Mouse (Mus musculus): ENCODE data around the gene B3galt1. TPM values are rescaled to one million over a fixed set of nuclear protein-coding genes. Genes with fewer than 3 reads are reported as not detected.

B3galt1 gene
- polyA plus RNA-seq, 1 experiment from 2014 or later: 2.7 TPM

- Histone ChIP-seq H3K27ac (no peak overlapping the region), H3K4me2 (no peak overlapping the region), H3K4me1 (peaks cover 6% of the 10 kb centered on the region), H3K4me3 (no peak overlapping the region), H3K9ac (no peak overlapping the region), H3K9me3 (no peaks in the 10 kb centered on the region), H3K36me3 (no peaks in the 10 kb centered on the region), H3K27me3 (no peaks in the 10 kb centered on the region)
- ATAC-seq (ENCODE audit: borderline replicate concordance, extremely low read depth, low FRiP score, low TSS enrichment): no peak
Measured at GRCm38 (mm10) chr2:67590408-67590807, 24.7 kb downstream of the B3galt1 start.

GRCm38 (mm10) chr2:67591831-67592629, 26.4 kb downstream of the B3galt1 start:
- H3K4me1 ChIP-seq: peaks cover 6% of the 10 kb centered on the region
- no peak for ATAC-seq (ENCODE audit: borderline replicate concordance, extremely low read depth, low FRiP score, low TSS enrichment)
- H3K36me3 ChIP-seq: no peaks in the 10 kb centered on the region
- H3K9ac ChIP-seq: no peak overlapping the region
- H3K4me2 ChIP-seq: no peak overlapping the region
- H3K9me3 ChIP-seq: no peaks in the 10 kb centered on the region
- no peak overlapping the region for H3K4me3 ChIP-seq
- 61% methylated on average over 7 of the region's 7 CpGs for WGBS
- H3K27me3 ChIP-seq: no peaks in the 10 kb centered on the region
- H3K27ac ChIP-seq: no peak overlapping the region

- H3K9me3 ChIP-seq: no peaks in the 10 kb centered on the region
- no peak for ATAC-seq (ENCODE audit: borderline replicate concordance, extremely low read depth, low FRiP score, low TSS enrichment)
- H3K36me3 ChIP-seq: no peaks in the 10 kb centered on the region
- no peak overlapping the region for H3K9ac ChIP-seq
- no peak overlapping the region for H3K4me3 ChIP-seq
- no peak overlapping the region for H3K4me2 ChIP-seq
- H3K27me3 ChIP-seq: no peaks in the 10 kb centered on the region
- H3K27ac ChIP-seq: no peak overlapping the region
- H3K4me1 ChIP-seq: no peaks in the 10 kb centered on the region
Measured at GRCm38 (mm10) chr2:67622902-67623301, 57.2 kb downstream of the B3galt1 start.

GRCm38 (mm10) chr2:67627667-67628066, 62.0 kb downstream of the B3galt1 start:
- Histone ChIP-seq H3K36me3 (no peaks in the 10 kb centered on the region), H3K9me3 (no peaks in the 10 kb centered on the region), H3K27me3 (no peaks in the 10 kb centered on the region), H3K4me3 (no peak overlapping the region), H3K4me1 (no peaks in the 10 kb centered on the region), H3K9ac (no peak overlapping the region), H3K27ac (no peak overlapping the region), H3K4me2 (no peak overlapping the region)
- ATAC-seq (ENCODE audit: borderline replicate concordance, extremely low read depth, low FRiP score, low TSS enrichment): no peak
- 44% methylated on average over 3 of the region's 3 CpGs for WGBS

- Histone ChIP-seq H3K36me3 (no peaks in the 10 kb centered on the region), H3K9me3 (no peaks in the 10 kb centered on the region), H3K4me2 (no peak overlapping the region), H3K9ac (no peak overlapping the region), H3K27ac (no peak overlapping the region), H3K27me3 (no peaks in the 10 kb centered on the region), H3K4me3 (no peak overlapping the region), H3K4me1 (no peaks in the 10 kb centered on the region)
- 67% methylated on average over 3 of the region's 3 CpGs for WGBS
- ATAC-seq (ENCODE audit: borderline replicate concordance, extremely low read depth, low FRiP score, low TSS enrichment): no peak
Measured at GRCm38 (mm10) chr2:67628289-67628688, 62.6 kb downstream of the B3galt1 start.

GRCm38 (mm10) chr2:67654847-67655246, 89.2 kb downstream of the B3galt1 start:
- H3K4me1 ChIP-seq: no peaks in the 10 kb centered on the region
- no peak overlapping the region for H3K27ac ChIP-seq
- no peak overlapping the region for H3K9ac ChIP-seq
- no peaks in the 10 kb centered on the region for H3K9me3 ChIP-seq
- no peaks in the 10 kb centered on the region for H3K27me3 ChIP-seq
- no peak overlapping the region for H3K4me3 ChIP-seq
- no peak overlapping the region for H3K4me2 ChIP-seq
- H3K36me3 ChIP-seq: no peaks in the 10 kb centered on the region
- peak; percentile 69; the same call in 1 of the 2 replicates for ATAC-seq (ENCODE audit: borderline replicate concordance, extremely low read depth, low FRiP score, low TSS enrichment)
- 37% methylated on average over 3 of the region's 3 CpGs for WGBS

GRCm38 (mm10) chr2:67657372-67657771, 91.7 kb downstream of the B3galt1 start:
- no peaks in the 10 kb centered on the region for H3K4me1 ChIP-seq

GRCm38 (mm10) chr2:67658091-67658490, 92.4 kb downstream of the B3galt1 start:
- WGBS: 70% methylated on average over 1 of the region's 1 CpGs
- Histone ChIP-seq H3K9me3 (no peaks in the 10 kb centered on the region), H3K4me3 (no peak overlapping the region), H3K4me1 (no peaks in the 10 kb centered on the region), H3K27me3 (no peaks in the 10 kb centered on the region), H3K4me2 (no peak overlapping the region), H3K9ac (no peak overlapping the region), H3K36me3 (no peaks in the 10 kb centered on the region), H3K27ac (no peak overlapping the region)
- ATAC-seq (ENCODE audit: borderline replicate concordance, extremely low read depth, low FRiP score, low TSS enrichment): no peak

More at GRCm38 (mm10) chr2:67657372-67657771, 91.7 kb downstream of the B3galt1 start:
- H3K4me3 ChIP-seq: no peak overlapping the region
- no peak overlapping the region for H3K27ac ChIP-seq
- no peaks in the 10 kb centered on the region for H3K9me3 ChIP-seq
- no peak for ATAC-seq (ENCODE audit: borderline replicate concordance, extremely low read depth, low FRiP score, low TSS enrichment)
- no peak overlapping the region for H3K4me2 ChIP-seq
- H3K9ac ChIP-seq: no peak overlapping the region
- H3K27me3 ChIP-seq: no peaks in the 10 kb centered on the region
- WGBS: 72% methylated on average over 4 of the region's 4 CpGs
- H3K36me3 ChIP-seq: no peaks in the 10 kb centered on the region

- Histone ChIP-seq H3K27me3 (no peaks in the 10 kb centered on the region), H3K4me3 (no peak overlapping the region), H3K36me3 (no peaks in the 10 kb centered on the region), H3K9ac (no peak overlapping the region), H3K9me3 (no peaks in the 10 kb centered on the region), H3K4me2 (no peak overlapping the region), H3K4me1 (no peaks in the 10 kb centered on the region), H3K27ac (no peak overlapping the region)
- WGBS: 71% methylated on average over 2 of the region's 2 CpGs
- ATAC-seq (ENCODE audit: borderline replicate concordance, extremely low read depth, low FRiP score, low TSS enrichment): no peak
Measured at GRCm38 (mm10) chr2:67671721-67672120, 106.0 kb downstream of the B3galt1 start.

GRCm38 (mm10) chr2:67677697-67678096, 112.0 kb downstream of the B3galt1 start:
- no peaks in the 10 kb centered on the region for H3K27me3 ChIP-seq
- H3K36me3 ChIP-seq: no peaks in the 10 kb centered on the region
- H3K4me1 ChIP-seq: no peaks in the 10 kb centered on the region
- no peak overlapping the region for H3K9ac ChIP-seq
- ATAC-seq (ENCODE audit: borderline replicate concordance, extremely low read depth, low FRiP score, low TSS enrichment): no peak
- H3K27ac ChIP-seq: no peak overlapping the region
- H3K9me3 ChIP-seq: no peaks in the 10 kb centered on the region
- WGBS: 87% methylated on average over 4 of the region's 4 CpGs
- H3K4me3 ChIP-seq: no peak overlapping the region
- no peak overlapping the region for H3K4me2 ChIP-seq

GRCm38 (mm10) chr2:67724249-67724648, 158.6 kb downstream of the B3galt1 start:
- H3K27me3 ChIP-seq: no peaks in the 10 kb centered on the region
- no peak overlapping the region for H3K9ac ChIP-seq
- H3K27ac ChIP-seq: no peak overlapping the region
- H3K4me1 ChIP-seq: no peaks in the 10 kb centered on the region
- no peaks in the 10 kb centered on the region for H3K9me3 ChIP-seq
- ATAC-seq (ENCODE audit: borderline replicate concordance, extremely low read depth, low FRiP score, low TSS enrichment): no peak
- 75% methylated on average over 5 of the region's 5 CpGs for WGBS
- no peak overlapping the region for H3K4me2 ChIP-seq
- H3K4me3 ChIP-seq: no peak overlapping the region
- no peaks in the 10 kb centered on the region for H3K36me3 ChIP-seq

GRCm38 (mm10) chr2:67730771-67731170, 165.1 kb downstream of the B3galt1 start:
- Histone ChIP-seq H3K36me3 (no peaks in the 10 kb centered on the region), H3K9me3 (no peaks in the 10 kb centered on the region), H3K4me3 (no peak overlapping the region), H3K9ac (no peak overlapping the region), H3K27me3 (no peaks in the 10 kb centered on the region), H3K4me1 (no peaks in the 10 kb centered on the region), H3K4me2 (no peak overlapping the region), H3K27ac (no peak overlapping the region)
- no peak for ATAC-seq (ENCODE audit: borderline replicate concordance, extremely low read depth, low FRiP score, low TSS enrichment)
- 65% methylated on average over 2 of the region's 2 CpGs for WGBS

GRCm38 (mm10) chr2:67751585-67751984, 185.9 kb downstream of the B3galt1 start:
- ATAC-seq (ENCODE audit: borderline replicate concordance, extremely low read depth, low FRiP score, low TSS enrichment): no peak

More at GRCm38 (mm10) chr2:67751585-67751984, 185.9 kb downstream of the B3galt1 start:
- no peaks in the 10 kb centered on the region for H3K9me3 ChIP-seq
- no peak overlapping the region for H3K4me3 ChIP-seq
- H3K4me2 ChIP-seq: no peak overlapping the region
- H3K27me3 ChIP-seq: no peaks in the 10 kb centered on the region
- H3K4me1 ChIP-seq: no peaks in the 10 kb centered on the region
- no peak overlapping the region for H3K27ac ChIP-seq
- WGBS: 87% methylated on average over 3 of the region's 3 CpGs
- no peak overlapping the region for H3K9ac ChIP-seq
- no peaks in the 10 kb centered on the region for H3K36me3 ChIP-seq

All from lung, embryonic 15.5 days (tissue).